Mouse (Mus musculus) gastrocnemius, postnatal 14 days (tissue): Measurements from ENCODE around the gene Golga7b. TPM values are rescaled to one million over a fixed set of nuclear protein-coding genes. Genes with fewer than 3 reads are reported as not detected.

Experiments
- DNase-seq: peaks from one replicate; pipeline ENCODE4 v3.0.0; 2021; ENCODE audit warnings: mixed read lengths
- intact Hi-C: fragments of 180-260 bp; cut with DNase I; formaldehyde crosslinking; loops from one replicate; pipeline ENCODE4 v1.15.1; 2025; ENCODE audit warnings: low total_unique reads
- microRNA-seq, 2 experiments: library from miRNA; unstranded; fragments of <30 nt; microRNA quantifications; one replicate each; pipeline ENCODE4 v1.2.0; 2021
- total RNA-seq, 2 experiments: library from RNA; stranded (reverse); gene quantifications; 2 replicates each; pipeline ENCODE4 v1.2.3; 2021

Golga7b gene
- total RNA-seq, 2 experiments from 2014 or later: 3.1 to 4.8 TPM

DNA sequence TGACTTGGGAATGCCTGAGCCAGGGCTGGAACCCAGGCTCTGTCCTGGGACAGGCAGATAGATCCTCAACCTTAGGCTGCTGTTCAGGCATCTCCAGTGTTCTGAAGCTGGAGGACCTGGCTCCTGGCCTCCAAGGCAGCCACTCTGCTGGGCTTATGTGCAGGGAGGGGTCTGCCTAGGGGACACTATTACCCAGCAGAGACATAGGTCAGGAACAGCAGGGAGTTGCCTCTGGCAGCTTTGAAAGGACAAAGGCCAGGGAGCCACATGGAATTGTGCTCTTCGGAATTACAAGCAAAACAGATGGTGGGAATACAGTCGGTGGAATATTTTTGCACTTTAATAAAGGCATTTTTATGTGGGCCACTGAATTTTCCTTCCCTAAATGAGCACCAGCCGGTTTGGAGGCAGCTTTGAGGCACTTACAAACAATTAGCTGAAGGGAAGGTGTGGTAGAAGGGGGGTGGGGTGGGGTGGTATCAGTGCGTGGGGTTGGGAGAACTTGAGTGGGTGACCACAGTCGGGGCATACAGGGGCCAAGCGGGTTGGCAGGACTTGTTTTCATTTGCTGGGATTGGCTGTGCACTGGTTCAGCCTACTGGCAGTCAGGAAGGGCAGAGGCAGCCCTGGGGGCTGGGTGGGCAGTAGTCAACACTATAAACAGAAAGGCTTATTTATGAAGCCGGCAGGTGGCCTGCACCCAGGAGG is 43.7 kb downstream of the Golga7b start:
- intact Hi-C loops: no loop called here
- no peak for DNase-seq

DNA sequence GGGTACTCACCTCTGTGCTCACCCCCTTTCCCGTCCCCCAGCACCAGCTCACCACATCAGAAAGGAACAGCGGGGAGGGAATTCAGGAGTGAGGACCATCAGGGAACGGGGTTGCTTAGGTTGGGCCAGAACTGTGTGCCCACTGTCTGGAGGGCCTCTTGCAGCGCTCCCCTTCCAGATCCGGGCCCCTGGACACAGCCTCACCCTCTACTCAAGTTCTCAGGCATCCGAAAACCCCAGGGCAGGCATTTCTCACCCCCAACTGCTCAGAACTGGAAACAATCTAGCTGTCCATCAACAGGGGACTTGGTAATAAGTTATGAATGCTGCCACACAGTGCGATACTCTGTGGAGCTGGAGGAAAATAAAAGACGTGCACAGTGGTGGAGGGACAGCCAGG is 44.7 kb downstream of the Golga7b start:
- intact Hi-C loops: no loop called here
- no peak for DNase-seq

DNA sequence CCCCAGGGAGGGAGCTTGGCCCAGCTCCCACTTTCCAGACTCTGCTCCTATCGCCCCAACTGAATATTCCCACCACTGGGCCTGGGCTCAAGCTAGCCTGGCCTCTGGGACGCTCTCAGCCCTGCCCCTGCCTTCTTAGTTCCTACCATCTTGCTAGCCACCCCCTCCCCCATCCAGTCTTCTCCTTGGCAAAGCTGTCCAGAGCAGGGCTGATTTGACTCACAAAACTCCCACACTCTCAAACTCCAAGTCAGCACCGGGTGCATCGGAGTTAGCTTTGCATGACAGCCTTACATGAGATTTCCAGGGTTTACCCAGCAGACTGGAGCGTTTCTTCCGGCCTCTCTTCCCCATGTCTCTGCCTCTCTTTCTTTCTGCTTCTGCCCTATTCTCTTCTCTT is 45.8 kb downstream of the Golga7b start:
- no peak for DNase-seq
- intact Hi-C loops: no loop called here

DNA sequence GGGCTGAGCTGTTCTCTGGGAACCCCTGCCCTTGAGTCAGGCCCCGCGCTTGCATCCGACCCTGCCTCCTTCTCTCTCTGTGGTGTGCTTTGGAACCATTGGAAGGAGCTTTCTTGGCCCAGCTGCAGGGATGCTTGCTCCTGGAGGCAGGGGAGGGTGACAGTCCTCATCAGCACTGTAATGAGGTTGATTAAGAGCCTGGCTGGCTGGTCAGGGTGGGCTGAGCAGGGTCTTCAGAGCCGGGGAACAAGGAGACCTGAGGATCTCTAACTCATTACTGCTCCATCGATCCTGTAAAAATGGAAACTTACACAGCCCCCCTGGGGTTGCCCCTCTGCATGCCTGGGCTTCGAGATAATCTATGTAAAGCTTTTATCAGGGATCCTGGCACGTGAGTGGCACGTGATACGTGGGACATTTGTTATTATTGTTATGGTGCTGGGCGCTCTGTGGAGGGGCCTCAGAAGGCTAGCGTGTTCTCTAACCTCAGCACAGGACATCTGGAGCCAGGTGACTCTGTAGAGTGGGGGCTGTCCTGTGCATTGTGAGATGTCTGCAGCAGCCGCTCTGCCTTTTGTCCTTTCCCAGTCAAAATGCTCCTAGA is 55.9 kb downstream of the Golga7b start:
- no peak for DNase-seq
- intact Hi-C loops: no loop called here

DNA sequence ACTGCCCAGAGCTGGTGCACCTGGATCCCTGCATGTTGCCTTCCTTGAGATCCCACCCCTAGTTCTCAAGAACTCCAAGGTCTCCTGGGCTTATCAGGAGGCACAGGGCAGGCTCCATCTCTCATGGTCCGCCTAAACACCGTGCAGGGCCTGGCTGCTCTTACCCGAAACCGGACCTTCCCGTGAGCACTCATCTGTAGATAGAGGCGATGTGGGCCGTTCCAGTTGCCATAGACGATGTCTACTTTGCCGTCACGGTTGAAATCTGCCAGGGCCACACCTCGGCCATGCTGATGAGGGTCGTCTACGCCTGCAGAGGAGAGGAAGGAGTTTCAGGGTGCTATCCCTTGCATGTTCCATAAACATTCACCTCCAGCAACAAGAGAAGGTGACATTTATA is 57.1 kb downstream of the Golga7b start:
- DNase-seq: no peak
- intact Hi-C loops: no loop called here

DNA sequence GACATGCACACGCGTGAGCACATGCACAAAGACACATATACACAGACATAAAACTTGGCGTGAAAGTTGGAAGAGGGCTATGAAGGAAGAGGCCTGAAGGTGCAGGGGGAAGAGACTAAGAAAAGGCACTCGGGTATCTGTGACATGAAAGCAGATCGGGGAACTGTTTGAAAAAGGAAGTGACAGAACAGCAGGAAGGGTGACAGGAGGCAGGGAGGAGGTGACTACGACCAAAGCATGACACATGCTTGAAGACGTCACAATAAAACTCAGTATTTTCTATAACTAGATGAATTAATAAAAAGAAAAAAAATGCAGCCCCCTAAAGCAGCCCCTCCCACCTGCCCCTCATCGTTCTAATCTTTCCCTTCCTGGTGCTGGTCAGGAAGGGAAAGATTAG is 58.4 kb downstream of the Golga7b start:
- DNase-seq: no peak
- intact Hi-C loops: no loop called here

- intact Hi-C loops: no loop called here
- DNase-seq: no peak
These were observed 58.8 kb downstream of the Golga7b start for GRCm38 (mm10) chr19:42306202-42306601.

DNA sequence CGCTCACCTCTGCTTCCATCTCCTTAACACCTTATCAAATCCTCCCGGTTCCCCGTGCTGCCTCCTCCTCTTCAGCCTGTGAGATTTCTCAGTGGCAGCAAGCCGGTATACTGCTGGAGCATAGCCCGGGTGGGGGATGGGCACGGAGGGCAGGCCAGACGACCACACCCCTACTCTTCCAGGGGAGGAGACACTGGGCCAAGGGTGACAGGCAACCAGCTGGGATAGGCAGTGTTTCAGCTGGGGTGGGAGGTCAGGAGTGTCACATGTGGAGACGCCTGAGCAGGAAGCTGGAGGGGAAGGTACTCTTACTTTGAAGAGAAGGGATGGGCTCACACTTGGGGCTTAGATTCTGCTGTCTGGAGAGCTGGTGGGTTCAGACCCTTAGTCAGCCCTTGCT is 59.6 kb downstream of the Golga7b start:
- intact Hi-C loops: no loop called here
- DNase-seq: no peak

- intact Hi-C loops: no loop called here
- no peak for DNase-seq
These were observed 61.6 kb downstream of the Golga7b start for GRCm38 (mm10) chr19:42308931-42309330.

DNA sequence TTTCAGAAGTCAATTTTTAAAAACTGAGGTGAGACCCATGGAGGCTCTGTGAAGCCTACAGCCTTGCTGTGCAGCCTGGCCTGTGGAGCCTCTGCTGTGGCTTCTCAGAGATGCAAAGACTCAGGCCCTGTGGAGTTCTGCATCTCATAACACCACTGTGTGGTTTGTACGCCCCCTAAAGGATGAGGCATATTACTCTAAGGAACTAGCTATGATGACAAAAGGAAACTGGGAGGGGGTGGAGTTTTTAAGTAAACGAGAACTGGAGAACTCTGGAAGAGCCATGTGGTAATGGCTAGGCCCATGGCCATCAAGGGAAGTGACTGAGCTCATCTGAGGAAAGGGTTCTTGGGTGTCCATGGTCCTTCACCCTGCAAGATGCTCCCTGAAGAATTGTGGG is 64.0 kb downstream of the Golga7b start:
- no peak for DNase-seq
- intact Hi-C loops: no loop called here

- no peak for DNase-seq
- intact Hi-C loops: no loop called here
These were observed 64.8 kb downstream of the Golga7b start for GRCm38 (mm10) chr19:42312191-42312590.

DNA sequence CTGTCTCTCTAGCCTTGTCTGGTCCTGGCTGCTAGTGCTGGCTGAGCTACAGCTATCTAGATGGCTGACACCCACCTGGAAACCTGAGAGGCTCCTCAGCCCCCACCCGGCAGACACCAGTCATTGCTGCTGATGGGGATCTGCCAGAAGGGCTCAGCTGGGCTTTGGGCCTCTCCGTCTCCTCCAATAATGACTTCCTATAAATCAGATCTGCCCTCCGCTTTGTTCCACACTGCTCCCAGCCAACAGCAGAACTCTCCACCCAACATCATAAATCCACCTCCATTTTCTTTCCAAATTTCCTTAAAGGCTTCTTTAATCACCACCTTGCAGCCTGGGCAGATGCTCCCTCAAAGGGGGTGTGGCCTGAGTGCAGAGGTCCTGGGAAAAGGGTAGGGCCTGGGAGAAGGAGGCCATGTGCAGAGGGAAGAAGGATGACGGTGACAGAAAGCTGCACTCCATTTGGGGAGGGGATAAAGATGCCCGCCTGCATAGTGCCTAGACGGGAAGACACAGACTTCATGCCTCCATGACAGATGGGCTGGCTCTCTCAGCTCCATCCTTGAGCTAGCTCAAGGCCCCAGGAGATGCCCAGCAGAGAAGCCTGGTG is 67.8 kb downstream of the Golga7b start:
- DNase-seq: no peak

DNA sequence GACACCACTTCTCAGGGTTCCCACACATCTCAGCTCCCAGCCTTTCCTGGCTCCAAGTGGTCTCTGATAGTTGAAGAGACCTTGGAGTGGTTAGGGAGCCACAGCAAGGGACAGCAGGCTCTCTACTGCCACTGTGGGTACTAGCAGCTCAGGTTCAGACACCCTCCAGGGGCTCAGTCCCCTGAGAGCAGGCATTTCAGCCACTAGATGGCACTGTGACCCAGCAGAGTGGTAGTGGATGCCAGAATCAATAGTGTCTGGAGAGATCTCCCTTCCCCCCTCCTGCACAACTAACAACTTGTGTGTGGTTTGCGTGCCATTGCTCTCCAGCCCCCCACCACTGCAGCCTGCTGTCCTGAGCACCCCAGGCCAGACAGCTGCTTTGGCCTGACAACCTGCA is 68.5 kb downstream of the Golga7b start:
- peak; percentile 54 for DNase-seq
- intact Hi-C loops: no loop called here

More for the DNA sequence above, 67.8 kb downstream of the Golga7b start:
- intact Hi-C loops: no loop called here

DNA sequence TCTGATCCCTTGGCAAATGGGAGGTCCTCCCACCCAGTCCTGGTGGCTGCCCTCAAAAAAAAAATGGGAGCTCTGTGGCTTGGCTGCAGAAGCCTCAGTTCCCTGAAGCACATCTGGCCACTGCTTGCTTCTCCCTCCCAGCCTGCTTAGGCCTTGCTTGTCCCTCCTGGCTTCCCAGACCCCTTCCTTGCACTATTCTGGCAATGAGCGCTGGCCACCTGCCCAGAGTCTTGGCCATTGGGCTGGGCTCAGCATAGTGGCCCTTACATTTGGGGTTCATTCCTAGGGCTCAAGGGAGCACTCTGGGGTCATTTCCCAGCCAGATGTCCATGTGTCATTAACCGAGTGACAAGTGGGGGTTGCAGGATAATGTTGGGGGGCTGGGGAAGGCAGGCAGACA is 69.2 kb downstream of the Golga7b start:
- intact Hi-C loops: no loop called here
- peak; percentile 54 for DNase-seq

DNA sequence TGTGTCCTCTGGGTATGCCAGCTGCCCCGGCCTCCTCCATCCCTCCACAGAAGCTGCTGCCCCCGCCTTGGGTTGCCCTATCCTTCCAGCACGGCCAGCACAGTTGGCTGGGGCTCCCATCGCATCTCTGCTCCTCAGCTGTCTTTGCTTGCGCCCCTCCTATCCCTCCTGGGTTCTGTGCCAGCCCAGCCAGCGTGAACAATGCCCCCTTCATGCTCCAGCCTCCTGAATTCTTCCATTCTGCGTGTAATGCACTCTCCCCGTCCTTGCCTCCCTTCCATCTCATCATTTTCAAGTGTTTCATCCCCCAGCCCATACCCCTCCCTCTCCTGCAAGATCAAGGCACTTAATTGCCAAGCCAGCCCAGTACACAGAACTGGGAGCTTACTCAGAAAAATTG is 69.6 kb downstream of the Golga7b start:
- peak; percentile 35 for DNase-seq
- intact Hi-C loops: no loop called here

- no peak for DNase-seq
- intact Hi-C loops: no loop called here
These were observed 70.5 kb downstream of the Golga7b start for GRCm38 (mm10) chr19:42317648-42318425.

Small RNAs within 50 kb of the gene (microRNA-seq; reads per million reads assigned to microRNA genes)
- gene Gm26339 (0 reads per million in 2 experiments), gene Mir3085 (0 reads per million in 2 experiments)

Other genes with a start within 250 kb of the Golga7b start
- 100 to 1,000 TPM; 113 to 188 TPM for gene Ankrd2, start 211.6 kb upstream of the Golga7b start, total RNA-seq
- 1 to 10 TPM; 3.3 to 4.3 TPM for gene Hoga1, start 202.0 kb upstream of the Golga7b start, total RNA-seq
- under 1 TPM; 0.25 to 0.42 TPM for gene 4933411K16Rik, start 195.3 kb upstream of the Golga7b start, total RNA-seq
- 1 to 10 TPM; 1.7 to 1.9 TPM for gene Morn4, start 161.2 kb upstream of the Golga7b start, total RNA-seq
- gene Pi4k2a, start 157.1 kb upstream of the Golga7b start, total RNA-seq: 10 to 100 TPM; 14.0 to 14.7 TPM
- gene Avpi1, start 118.5 kb upstream of the Golga7b start, total RNA-seq: 10 to 100 TPM; 10.5 to 11.0 TPM
- gene Marveld1, start 100.2 kb upstream of the Golga7b start, total RNA-seq: 10 to 100 TPM; 11.4 to 13.9 TPM
- 10 to 100 TPM; 11.9 to 14.4 TPM for gene Zfyve27, start 83.6 kb upstream of the Golga7b start, total RNA-seq
- 1 to 10 TPM; 4.2 to 8.9 TPM for gene Sfrp5, start 45.3 kb upstream of the Golga7b start, total RNA-seq
- gene Crtac1, start 184.2 kb downstream of the Golga7b start, total RNA-seq: under 1 TPM; 0.45 to 0.58 TPM